Mouse (Mus musculus): ENCODE data around the gene Snx20.
"Not testable (repeated sequence)": the region's sequence is repeated elsewhere in the genome, so short reads cannot be mapped to it uniquely, and the experiment has no call there.

Gene Snx20

DNA sequence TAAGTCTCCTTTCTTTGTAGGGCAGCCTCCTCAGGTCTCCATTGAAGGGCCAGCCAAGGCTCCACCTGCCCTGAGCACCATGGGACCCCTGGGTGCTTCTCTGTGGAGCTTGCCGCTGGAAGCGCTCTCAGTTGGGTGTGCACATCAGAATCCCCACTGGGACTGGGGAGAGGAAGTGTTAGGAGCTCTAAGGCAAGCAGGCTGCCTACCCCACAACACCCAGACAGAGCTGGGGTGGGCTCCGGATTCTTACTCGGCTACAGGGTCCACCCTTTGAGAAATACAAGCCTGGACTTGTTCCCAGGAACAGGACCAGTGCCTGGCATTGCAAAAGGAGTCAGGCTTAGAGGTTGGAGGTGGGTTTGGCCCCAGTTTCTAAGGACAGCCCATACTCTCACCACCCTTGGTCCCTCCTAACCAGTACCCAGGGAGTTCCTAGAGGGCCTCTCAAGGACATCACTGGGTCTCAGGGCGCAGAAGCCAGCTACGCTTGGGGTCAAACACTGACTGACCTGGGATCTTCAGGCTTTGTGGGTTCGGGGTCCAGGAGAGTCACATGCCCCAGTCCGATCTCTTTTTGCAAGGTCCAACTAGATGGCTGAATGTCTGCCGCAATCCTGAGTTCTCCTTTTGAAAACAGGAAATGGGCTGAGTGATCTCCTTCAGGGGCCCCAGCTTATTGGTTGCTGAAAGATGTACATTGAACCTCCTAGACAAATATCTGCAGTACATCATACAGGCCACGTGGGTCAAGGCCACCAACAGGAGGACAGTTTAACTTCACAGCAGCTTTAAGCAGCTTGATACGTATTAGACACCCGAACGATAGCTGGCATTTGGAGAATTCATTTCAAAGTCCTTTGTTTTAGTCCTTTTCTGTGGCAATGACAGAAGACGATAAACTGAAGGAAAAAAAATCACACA, at the start of gene Snx20:
Snx20 (minus strand) TSS at position 655 of the 924 bp plus-strand sequence.
- DNase-seq (ENCODE audit: low read depth in 2 of 2, low spot score in 2 of 2) = peak; percentile 62 to 69

- DNase-seq (ENCODE audit: low read depth in 2 of 2, low spot score in 2 of 2) = no peak
Observed at GRCm38 (mm10) chr8:88683656-88684289, 47.8 kb upstream of the Snx20 start.

GRCm38 (mm10) chr8:88681046-88681445, 45.1 kb upstream of the Snx20 start:
- DNase-seq (ENCODE audit: low read depth in 2 of 2, low spot score in 2 of 2) = no peak

- no peak for DNase-seq (ENCODE audit: low read depth in 2 of 2, low spot score in 2 of 2)
Observed at GRCm38 (mm10) chr8:88680566-88680965, 44.6 kb upstream of the Snx20 start.

DNA sequence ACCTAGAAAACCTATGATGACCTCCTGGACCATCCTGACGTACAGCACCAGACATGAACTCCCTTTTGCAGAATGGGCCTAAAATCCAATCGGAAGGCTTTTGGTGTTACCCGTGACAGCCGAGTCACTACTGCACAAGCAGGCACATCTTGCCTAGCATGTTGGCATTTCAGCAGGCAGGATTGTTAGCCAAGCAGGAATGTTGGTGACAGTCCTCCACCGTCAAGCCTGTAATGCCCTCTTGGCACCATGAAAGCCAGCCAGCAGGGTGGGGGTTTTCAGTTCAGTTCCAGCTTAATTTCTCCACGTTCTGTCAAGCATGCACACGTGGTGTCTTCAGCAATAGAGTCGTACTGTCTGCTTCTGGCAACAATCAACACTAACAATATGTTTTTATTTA, 41.1 kb upstream of the Snx20 start:
- DNase-seq (ENCODE audit: low read depth in 2 of 2, low spot score in 2 of 2) = no peak

GRCm38 (mm10) chr8:88675372-88676165, 39.6 kb upstream of the Snx20 start:
- no peak for DNase-seq (ENCODE audit: low read depth in 2 of 2, low spot score in 2 of 2)

- DNase-seq (ENCODE audit: low read depth in 2 of 2, low spot score in 2 of 2) = no peak
Observed at GRCm38 (mm10) chr8:88673859-88674258, 37.9 kb upstream of the Snx20 start.

DNA sequence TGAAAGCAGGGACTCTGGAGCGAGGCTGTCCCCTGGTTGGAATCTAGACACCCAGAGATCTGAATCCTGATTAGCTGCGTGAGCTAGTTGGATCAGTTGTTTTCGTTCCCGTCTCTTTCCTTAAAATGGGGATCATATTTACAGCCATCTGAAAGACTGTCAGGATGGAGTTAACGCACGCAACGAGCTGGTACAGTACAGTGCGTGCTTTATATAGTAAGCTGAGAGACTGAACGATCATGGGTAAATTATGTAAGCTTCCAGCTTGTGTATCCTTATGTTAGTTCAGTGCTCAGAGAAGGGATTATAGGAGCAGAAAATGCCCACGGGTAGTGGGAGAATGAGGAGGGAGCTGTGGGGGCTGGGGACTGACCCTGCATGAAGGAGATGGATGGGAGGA, 35.6 kb upstream of the Snx20 start:
- no peak for DNase-seq (ENCODE audit: low read depth in 2 of 2, low spot score in 2 of 2)

DNA sequence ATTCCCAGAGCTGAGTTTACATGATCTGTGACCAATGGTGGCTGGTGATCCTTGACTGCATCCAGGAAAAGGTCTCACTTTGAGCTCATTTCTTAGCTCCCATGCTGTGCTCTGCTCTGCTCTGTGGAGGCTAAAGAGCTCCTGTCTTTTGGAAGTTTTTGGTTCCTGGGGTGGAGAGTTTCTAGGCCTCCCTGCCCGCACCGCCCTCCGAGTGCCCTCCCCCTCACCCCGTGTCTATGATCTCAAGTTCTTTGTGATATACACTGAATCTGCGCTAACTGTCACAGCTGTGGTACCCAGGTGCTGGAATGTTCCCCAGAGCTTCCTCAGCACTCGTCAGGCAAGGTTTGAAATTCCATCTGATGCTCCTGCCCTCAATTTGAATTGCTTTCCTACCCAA, 34.9 kb upstream of the Snx20 start:
- no peak for DNase-seq (ENCODE audit: low read depth in 2 of 2, low spot score in 2 of 2)

- DNase-seq (ENCODE audit: low read depth in 2 of 2, low spot score in 2 of 2) = peak; percentile 22 to 24
Observed at GRCm38 (mm10) chr8:88668400-88669086, 32.6 kb upstream of the Snx20 start.

DNA sequence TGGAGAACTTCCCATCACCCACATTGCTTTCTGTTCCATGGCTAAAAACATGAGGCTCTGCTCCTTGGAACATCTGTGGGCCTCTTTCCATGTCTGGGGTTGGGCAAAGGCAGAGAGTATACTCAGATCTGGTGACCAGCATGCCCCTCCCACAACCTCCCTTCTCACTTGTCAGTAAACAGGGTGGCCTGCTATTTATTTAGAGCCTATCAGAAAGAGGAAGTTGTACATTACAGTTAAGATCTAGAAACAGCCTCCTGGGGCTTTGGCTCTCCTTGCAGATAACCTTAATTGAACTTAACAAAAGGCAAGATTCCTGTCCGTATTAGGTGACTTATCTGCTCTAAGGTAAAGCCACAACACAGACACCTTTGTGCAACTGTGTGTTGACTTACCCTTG, 30.5 kb upstream of the Snx20 start:
- DNase-seq (ENCODE audit: low read depth in 2 of 2, low spot score in 2 of 2) = no peak

- no peak for DNase-seq (ENCODE audit: low read depth in 2 of 2, low spot score in 2 of 2)
Observed at GRCm38 (mm10) chr8:88664947-88665346, 29.0 kb upstream of the Snx20 start.

GRCm38 (mm10) chr8:88664121-88664520, 28.2 kb upstream of the Snx20 start:
- no peak for DNase-seq (ENCODE audit: low read depth in 2 of 2, low spot score in 2 of 2)

GRCm38 (mm10) chr8:88662401-88662821, 26.5 kb upstream of the Snx20 start:
- no peak for DNase-seq (ENCODE audit: low read depth in 2 of 2, low spot score in 2 of 2)

DNA sequence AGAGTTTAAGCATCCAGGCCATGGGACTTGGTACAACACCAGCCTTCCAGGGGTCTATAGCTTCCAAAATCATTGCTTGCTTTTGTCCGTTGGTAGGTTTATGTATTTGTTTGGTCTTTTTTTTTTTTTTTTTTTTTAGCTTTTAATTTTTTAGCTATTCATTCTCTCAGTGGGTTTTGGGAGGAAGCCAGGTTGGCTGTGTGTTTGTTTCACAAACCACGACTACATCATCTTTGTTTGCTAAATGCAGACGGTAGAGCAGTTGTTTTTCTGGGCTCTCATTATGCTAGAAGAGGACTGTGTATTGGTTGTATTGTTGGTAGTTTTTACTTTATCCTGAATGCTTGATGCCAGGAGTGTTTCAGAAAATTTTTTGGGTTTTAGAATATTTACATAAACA, 23.9 kb upstream of the Snx20 start:
- no peak for DNase-seq (ENCODE audit: low read depth in 2 of 2, low spot score in 2 of 2)

DNA sequence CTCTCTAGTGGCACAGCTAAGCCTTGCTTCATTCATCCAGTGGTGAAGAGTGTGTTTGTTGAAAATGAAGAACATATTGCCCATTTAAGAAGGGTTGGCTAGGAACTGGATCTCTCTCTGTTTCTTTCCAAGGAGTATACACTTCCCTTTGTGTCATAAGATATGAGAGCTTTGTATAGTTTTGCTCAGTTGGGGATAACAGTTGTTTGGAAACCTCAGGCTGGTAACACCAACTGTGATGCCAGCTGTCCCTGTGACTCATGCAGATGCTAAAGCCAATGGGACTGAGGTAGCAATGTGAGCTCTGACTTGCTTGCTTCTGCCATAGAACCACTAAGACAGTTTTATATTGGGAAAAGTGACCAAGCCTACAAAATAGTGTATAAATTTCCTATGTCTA, 19.4 kb upstream of the Snx20 start:
- no peak for DNase-seq (ENCODE audit: low read depth in 2 of 2, low spot score in 2 of 2)

- not testable (repeated sequence) for DNase-seq (ENCODE audit: low read depth in 2 of 2, low spot score in 2 of 2)
Observed at GRCm38 (mm10) chr8:88651122-88651521, 15.2 kb upstream of the Snx20 start.

DNA sequence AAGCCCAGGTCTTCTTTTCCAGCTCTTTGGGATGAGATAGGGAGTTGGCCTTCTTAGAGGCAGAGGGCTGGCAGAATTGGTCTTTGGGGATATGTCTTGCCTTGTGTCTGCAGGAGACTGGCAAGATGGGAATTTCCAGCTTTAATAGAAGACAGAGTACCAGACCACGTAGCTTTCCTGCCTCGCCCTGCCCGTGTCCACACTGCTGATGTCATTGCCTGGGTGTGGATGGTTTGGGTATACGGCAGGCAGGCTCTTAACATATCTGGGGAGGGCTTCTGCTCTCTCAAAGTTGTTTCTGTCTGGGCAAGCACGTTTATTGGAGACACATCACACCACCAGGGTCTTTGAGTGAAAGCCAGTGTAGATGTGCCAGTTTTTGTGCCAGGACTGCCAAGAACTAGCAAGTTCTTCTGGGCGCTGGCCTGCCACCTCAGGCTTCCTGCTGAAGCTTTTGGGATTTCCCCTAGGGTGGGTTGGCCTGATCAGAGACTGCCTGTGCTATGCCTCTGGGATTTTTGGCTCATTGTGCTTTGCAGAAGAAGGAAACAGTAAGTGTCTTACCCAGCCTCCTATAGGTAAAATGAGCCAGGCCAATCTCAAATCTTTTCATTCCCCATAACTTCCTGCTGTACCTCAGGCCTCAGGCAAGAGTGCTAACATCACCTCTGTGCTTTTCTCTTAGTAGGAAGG, 14.2 kb upstream of the Snx20 start:
- DNase-seq (ENCODE audit: low read depth in 2 of 2, low spot score in 2 of 2) = no peak

DNA sequence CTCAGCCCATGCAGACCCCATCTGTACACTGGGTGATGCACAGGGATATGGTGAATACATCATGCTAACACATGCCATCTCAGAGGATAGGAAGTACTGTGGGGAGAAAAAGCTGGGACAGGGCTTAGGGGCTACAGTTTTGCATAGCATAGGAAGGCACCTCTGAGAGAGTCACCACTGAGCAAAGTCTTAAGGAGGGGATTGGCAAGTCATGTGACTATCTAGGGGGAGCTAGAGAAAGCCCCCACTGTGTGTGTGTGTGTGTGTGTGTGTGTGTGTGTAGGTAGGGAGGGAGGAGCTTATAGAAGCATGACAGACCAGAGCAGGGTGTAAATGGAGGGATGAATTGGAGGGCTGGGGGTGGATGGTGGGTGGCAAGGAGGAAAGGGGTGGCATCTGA, 12.4 kb upstream of the Snx20 start:
- DNase-seq (ENCODE audit: low read depth in 2 of 2, low spot score in 2 of 2) = no peak

All from CD8-positive naive resting alpha-beta T cell, adult 2 months (primary cell).